Comparison of ENCODE assay signal across 1 mouse cellular context in genomic region chr11:79676483-79676967, GRCm38 (mm10).
TF ChIP-seq lines count a peak whose summit lies in the region.

No protein-coding gene starts in this region.

TF ChIP-seq in CH12.LX, 34 proteins besides CTCF, POLR2A, EP300 and RAD21 (continued from another document):
- peak; percentile 83; the same call in 1 of the 2 replicates for TF ChIP-seq UBTF (IDR thresholded peaks at IDR 0.05; ENCODE audit: low read depth, low read length)
- TF ChIP-seq KAT2A (IDR thresholded peaks at IDR 0.05; ENCODE audit: insufficient replicate concordance, low read length), result 0 out of 2 replicates have a peak, but pooled peaks have one; percentile 68
- TF ChIP-seq JUN (IDR thresholded peaks at IDR 0.05; ENCODE audit: insufficient read depth, low read depth, low read length), result peak; percentile 4; the same call in 1 of the 2 replicates
- peak; percentile 79 for TF ChIP-seq MYC (IDR thresholded peaks at IDR 0.05; ENCODE audit: low read depth, low read length)
- peak; percentile 23; the same call in 1 of the 2 replicates for TF ChIP-seq MAFK (IDR thresholded peaks at IDR 0.05; ENCODE audit: insufficient replicate concordance, low read length)
- TF ChIP-seq SMC3 (IDR thresholded peaks at IDR 0.05; ENCODE audit: low read depth, low read length), result 0 out of 2 replicates have a peak, but pooled peaks have one; percentile 2
- TF ChIP-seq CHD1 (IDR thresholded peaks at IDR 0.05; ENCODE audit: low read depth, low read length), result peak; percentile 53; the same call in 1 of the 2 replicates
- peak; percentile 64; the same call in 1 of the 2 replicates for TF ChIP-seq BHLHE40 (IDR thresholded peaks at IDR 0.05; ENCODE audit: low read depth, low read length)
- TF ChIP-seq ETS1 (conservative IDR thresholded peaks at IDR 0.05; ENCODE audit: low read depth, low read length), result peak; percentile 90
- peak; percentile 94 for TF ChIP-seq TCF12 (IDR thresholded peaks at IDR 0.05; ENCODE audit: low read depth, low read length)
- no peak for TF ChIP-seq GABPA (IDR thresholded peaks at IDR 0.05; ENCODE audit: insufficient replicate concordance, low read depth, low read length)
- 0 out of 2 replicates have a peak, but pooled peaks have one; percentile 17 for TF ChIP-seq ELF1 (IDR thresholded peaks at IDR 0.05; ENCODE audit: low read depth, low read length)
- TF ChIP-seq NELFE (IDR thresholded peaks at IDR 0.05; ENCODE audit: low read depth, low read length), result peak; percentile 87
- TF ChIP-seq TBP (conservative IDR thresholded peaks at IDR 0.05; ENCODE audit: low read depth, low read length), result peak; percentile 93
- no peak for TF ChIP-seq ZC3H11A (IDR thresholded peaks at IDR 0.05; ENCODE audit: low read depth, low read length)
- no peak for TF ChIP-seq USF2 (conservative IDR thresholded peaks at IDR 0.05; ENCODE audit: low read depth, low read length)
- TF ChIP-seq RCOR1 (conservative IDR thresholded peaks at IDR 0.05; ENCODE audit: low read depth, low read length), result peak; percentile 36; the same call in 1 of the 2 replicates
- peak; percentile 42; the same call in 1 of the 2 replicates for TF ChIP-seq E2F4 (IDR thresholded peaks at IDR 0.05; ENCODE audit: insufficient replicate concordance, low read depth, low read length)
- no peak; the same call in 1 of the 2 replicates for TF ChIP-seq HCFC1 (IDR thresholded peaks at IDR 0.05; ENCODE audit: low read depth, low read length)
